Mouse (Mus musculus) embryonic fibroblast, embryonic 13.5 days (primary cell): ENCODE data around the gene Astn2. TPM values are rescaled to one million over a fixed set of nuclear protein-coding genes. Genes with fewer than 3 reads are reported as not detected.

ENCODE experiments used
- H3K27ac ChIP-seq: 2 replicates; pipeline ENCODE4 v1.5.1; 2012; ENCODE audit warnings: low read length, control low read depth, inconsistent platforms; ENCODE audit not compliant: insufficient read depth
- H3K4me1 ChIP-seq: 2 replicates; pipeline ENCODE4 v1.6.1; 2011; ENCODE audit warnings: low read length; ENCODE audit not compliant: control insufficient read depth, insufficient read depth
- H3K4me3 ChIP-seq: 2 replicates; pipeline ENCODE4 v1.5.1; 2011; ENCODE audit warnings: mild to moderate bottlenecking, control low read depth, low read length; ENCODE audit not compliant: insufficient read depth
- CTCF ChIP-seq: IDR thresholded peaks from 2 replicates; pipeline ENCODE4 v1.5.1; 2011; ENCODE audit warnings: mild to moderate bottlenecking, control low read depth, low read length, moderate library complexity, borderline replicate concordance; ENCODE audit not compliant: insufficient read depth
- POLR2A ChIP-seq: IDR thresholded peaks from 2 replicates; pipeline ENCODE4 v1.6.1; 2011; ENCODE audit warnings: low read depth, mild to moderate bottlenecking, control low read depth, low read length, moderate library complexity
- polyA plus RNA-seq: library from polyadenylated mRNA; stranded (reverse); fragments of >200 nt; gene quantifications from 2 replicates; pipeline ENCODE4 v1.2.4, GENCODE M21; 2011; ENCODE audit warnings: low read depth; ENCODE audit not compliant: missing spikeins, insufficient read length

Astn2 gene
- polyA plus RNA-seq, 1 experiment = 4.2 TPM

GRCm38 (mm10) chr4:65791051-65791450 is 613.4 kb downstream of the Astn2 start:
- H3K27ac ChIP-seq = no peak overlapping the region
- H3K4me1 ChIP-seq = no peaks in the 10 kb centered on the region
- no peak overlapping the region for H3K4me3 ChIP-seq
- TF ChIP-seq CTCF (no peak), POLR2A (no peak)

GRCm38 (mm10) chr4:65773368-65774010 is 630.9 kb downstream of the Astn2 start:
- TF ChIP-seq CTCF (no peak), POLR2A (no peak)
- H3K4me3 ChIP-seq = no peak overlapping the region
- no peaks in the 10 kb centered on the region for H3K4me1 ChIP-seq
- no peak overlapping the region for H3K27ac ChIP-seq

- TF ChIP-seq CTCF (no peak), POLR2A (no peak)
- H3K4me1 ChIP-seq = no peaks in the 10 kb centered on the region
- H3K4me3 ChIP-seq = no peak overlapping the region
- H3K27ac ChIP-seq = no peak overlapping the region
Observed at GRCm38 (mm10) chr4:65770952-65771351, 633.5 kb downstream of the Astn2 start.

GRCm38 (mm10) chr4:65767919-65768318 is 636.5 kb downstream of the Astn2 start:
- Histone ChIP-seq H3K4me3 (no peak overlapping the region), H3K4me1 (no peaks in the 10 kb centered on the region), H3K27ac (no peak overlapping the region)
- TF ChIP-seq POLR2A (no peak), CTCF (no peak)

- no peaks in the 10 kb centered on the region for H3K4me1 ChIP-seq
- no peak overlapping the region for H3K4me3 ChIP-seq
- H3K27ac ChIP-seq = no peak overlapping the region
- TF ChIP-seq POLR2A = no peak
- no peak for TF ChIP-seq CTCF
Observed at GRCm38 (mm10) chr4:65767431-65767830, 637.0 kb downstream of the Astn2 start.

GRCm38 (mm10) chr4:65765312-65765711 is 639.1 kb downstream of the Astn2 start:
- Histone ChIP-seq H3K27ac (no peak overlapping the region), H3K4me1 (no peaks in the 10 kb centered on the region), H3K4me3 (no peak overlapping the region)
- TF ChIP-seq POLR2A (no peak), CTCF (no peak)

GRCm38 (mm10) chr4:65764275-65764674 is 640.1 kb downstream of the Astn2 start:
- Histone ChIP-seq H3K4me3 (no peak overlapping the region), H3K27ac (no peak overlapping the region), H3K4me1 (no peaks in the 10 kb centered on the region)
- TF ChIP-seq POLR2A (no peak), CTCF (no peak)

- Histone ChIP-seq H3K4me3 (no peak overlapping the region), H3K4me1 (no peaks in the 10 kb centered on the region), H3K27ac (no peak overlapping the region)
- TF ChIP-seq POLR2A (no peak), CTCF (no peak)
Observed at GRCm38 (mm10) chr4:65763823-65764222, 640.6 kb downstream of the Astn2 start.

GRCm38 (mm10) chr4:65762116-65762515 is 642.3 kb downstream of the Astn2 start:
- no peaks in the 10 kb centered on the region for H3K4me1 ChIP-seq
- TF ChIP-seq CTCF = no peak
- H3K27ac ChIP-seq = no peak overlapping the region
- H3K4me3 ChIP-seq = no peak overlapping the region

- Histone ChIP-seq H3K4me1 (no peaks in the 10 kb centered on the region), H3K4me3 (no peak overlapping the region), H3K27ac (no peak overlapping the region)
- no peak for TF ChIP-seq CTCF
- TF ChIP-seq POLR2A = no peak
Observed at GRCm38 (mm10) chr4:65761658-65762057, 642.8 kb downstream of the Astn2 start.

- no peak for TF ChIP-seq POLR2A
- TF ChIP-seq CTCF = no peak
- Histone ChIP-seq H3K4me3 (no peak overlapping the region), H3K27ac (no peak overlapping the region), H3K4me1 (no peaks in the 10 kb centered on the region)
Observed at GRCm38 (mm10) chr4:65758875-65759201, 645.6 kb downstream of the Astn2 start.
